Mouse (Mus musculus) frontal cortex, postnatal 25 days (tissue): Measurements from ENCODE around the gene Atp5d.

Experiments used
- DNase-seq, 2 experiments: peaks; one replicate each; pipeline ENCODE4 v3.0.0; 2022; ENCODE audit warnings: low spot score in 2 of 2

The Atp5d gene

DNA sequence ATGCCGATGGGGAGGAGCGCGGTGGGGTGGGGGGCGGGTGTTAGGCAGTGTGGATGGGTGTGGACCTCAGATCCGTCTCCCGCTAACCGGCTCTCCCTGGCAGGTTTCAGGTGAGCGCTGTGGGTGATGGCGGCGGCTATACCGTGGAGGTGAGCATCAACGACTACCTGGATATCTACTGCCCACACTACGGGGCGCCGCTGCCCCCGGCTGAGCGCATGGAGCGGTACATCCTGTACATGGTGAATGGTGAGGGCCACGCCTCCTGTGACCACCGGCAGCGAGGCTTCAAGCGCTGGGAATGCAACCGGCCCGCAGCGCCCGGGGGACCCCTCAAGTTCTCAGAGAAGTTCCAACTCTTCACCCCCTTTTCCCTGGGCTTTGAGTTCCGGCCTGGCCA, 48.2 kb downstream of the Atp5d start:
- DNase-seq: no peak

DNA sequence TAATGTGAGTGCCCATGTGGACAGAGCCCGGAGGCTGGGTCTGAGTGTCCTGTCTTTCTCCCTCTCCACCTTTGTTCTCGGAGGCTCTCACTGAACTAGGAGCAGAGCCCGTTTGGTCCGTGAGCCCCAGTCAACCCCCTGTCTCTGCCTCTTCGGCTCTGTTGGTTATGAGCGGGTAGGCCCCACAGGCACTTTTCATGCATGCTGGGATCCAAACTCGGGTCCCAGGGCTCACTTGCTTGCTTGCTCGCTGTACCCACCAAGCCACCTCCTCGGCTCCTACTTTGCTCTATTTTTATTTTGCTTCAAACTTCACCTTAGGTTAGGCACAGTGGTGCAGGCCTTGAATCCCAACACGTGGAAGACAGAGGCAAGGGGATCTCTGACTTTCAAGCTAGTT, 49.3 kb downstream of the Atp5d start:
- no peak for DNase-seq

DNA sequence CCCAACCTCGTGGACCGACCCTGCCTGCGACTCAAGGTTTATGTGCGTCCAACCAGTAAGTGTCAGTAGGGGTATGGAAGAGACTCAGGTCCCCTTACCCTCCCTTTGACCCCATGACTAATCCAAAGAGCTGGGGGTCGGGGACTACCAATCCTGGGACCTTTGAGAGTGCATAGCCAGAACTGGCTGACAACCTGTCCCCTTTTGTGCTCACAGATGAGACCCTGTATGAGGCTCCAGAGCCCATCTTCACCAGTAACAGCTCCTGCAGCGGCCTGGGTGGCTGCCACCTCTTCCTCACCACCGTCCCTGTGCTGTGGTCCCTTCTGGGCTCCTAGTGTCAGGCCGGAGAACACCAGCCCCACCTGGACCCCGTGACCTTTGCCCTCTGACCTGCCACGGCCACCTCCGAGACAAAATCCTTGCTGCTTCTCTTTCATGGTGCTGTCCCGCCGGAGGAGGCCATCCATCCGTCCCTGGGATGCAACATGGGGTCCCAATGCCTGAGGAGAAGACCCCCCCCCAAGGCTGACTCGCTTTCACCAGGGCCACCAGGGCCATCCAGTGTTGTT, 50.1 kb downstream of the Atp5d start:
- DNase-seq: no peak

DNA sequence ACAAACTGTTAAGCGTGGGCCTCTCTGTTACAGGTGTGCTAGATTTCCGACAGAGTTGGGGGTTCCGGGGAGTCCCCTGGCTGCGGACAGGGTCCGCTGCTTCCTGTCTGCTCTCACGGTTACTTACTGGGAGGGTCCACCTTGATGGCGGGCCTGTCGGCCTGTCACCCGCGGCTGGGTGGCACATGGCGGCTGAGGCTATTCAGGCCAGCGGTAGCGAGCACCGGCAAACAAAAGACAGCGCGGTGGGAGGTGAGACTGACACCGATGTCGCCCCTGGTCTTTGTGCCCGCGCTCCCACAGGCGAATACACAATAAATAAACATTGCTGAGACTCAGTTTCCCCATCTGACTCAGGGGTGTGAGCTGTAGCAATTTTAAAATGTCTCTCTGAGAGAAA, 51.6 kb downstream of the Atp5d start:
- no peak for DNase-seq

DNA sequence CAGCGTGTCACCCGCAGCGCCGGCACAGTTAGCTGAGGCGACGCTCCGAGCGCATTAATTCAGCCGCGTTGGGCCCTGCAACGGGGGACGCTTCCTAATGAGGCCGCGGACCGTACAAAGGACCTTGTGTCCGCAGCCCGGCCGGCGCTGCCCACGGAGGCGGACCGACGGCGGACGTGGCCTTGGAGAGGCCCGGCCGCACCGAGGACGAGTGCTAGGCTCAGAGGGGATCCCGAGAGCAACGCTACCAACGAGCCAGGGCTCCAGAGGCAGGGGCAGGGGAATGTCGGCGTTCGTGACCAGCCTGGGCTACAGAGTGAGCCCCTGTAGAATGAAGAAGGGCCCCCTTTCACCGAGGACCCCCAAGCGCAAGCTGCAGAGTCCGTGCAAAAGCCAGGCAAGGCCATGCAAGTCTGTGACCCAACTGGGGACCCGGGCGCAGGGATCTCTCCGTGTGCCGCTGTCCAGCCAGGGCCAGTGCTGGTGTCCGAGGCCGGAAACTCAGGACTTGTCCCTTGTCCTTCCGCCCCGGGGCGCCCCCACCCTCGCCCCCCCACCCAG, 52.1 kb downstream of the Atp5d start:
- DNase-seq: peak in 1 of 2 experiments; percentile 28

DNA sequence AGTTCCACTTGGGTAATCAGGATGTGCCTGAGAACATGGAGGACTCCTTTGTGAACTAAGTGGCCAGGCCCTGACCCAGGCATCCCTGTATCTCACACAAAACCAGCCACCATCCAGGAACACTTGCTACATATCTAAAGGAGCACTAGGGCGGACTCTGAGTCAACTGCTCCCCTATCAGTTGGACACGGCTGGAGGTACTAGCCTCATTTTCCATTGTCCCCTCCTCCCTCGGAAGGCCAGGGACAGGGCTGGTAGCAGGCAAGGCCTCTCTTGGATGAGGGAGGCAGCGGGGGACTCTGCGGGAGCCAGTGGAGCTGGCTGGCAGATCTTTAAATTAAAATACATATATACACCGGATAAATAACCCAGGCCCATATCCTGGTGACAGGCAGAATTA, 55.5 kb downstream of the Atp5d start:
- no peak for DNase-seq

DNA sequence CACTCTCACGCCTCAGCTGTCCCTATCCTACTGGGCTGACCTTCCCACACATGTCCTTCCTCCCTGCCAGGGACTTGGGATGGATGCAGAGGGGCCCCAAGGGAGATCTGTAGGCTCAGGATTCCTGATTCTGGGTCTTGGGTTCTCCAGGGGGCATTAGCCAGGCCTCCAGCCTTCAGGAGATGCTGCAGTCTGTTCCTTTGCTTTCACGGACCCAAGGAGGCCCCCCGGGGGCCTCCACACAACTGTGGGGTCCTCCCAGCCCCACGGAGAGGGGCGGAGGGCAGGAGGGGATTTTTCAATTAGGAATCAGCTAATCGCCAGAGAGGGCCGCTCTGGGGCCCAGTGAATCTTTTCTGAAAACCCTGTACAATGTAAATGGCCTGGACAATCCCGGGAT, 56.0 kb downstream of the Atp5d start:
- no peak for DNase-seq
